Mouse (Mus musculus): ENCODE measurements around the gene Mfsd5.

Gene Mfsd5

GRCm38 (mm10) chr15:102282463-102283292 is 3.4 kb downstream of the Mfsd5 start:
- no peak for DNase-seq

DNA sequence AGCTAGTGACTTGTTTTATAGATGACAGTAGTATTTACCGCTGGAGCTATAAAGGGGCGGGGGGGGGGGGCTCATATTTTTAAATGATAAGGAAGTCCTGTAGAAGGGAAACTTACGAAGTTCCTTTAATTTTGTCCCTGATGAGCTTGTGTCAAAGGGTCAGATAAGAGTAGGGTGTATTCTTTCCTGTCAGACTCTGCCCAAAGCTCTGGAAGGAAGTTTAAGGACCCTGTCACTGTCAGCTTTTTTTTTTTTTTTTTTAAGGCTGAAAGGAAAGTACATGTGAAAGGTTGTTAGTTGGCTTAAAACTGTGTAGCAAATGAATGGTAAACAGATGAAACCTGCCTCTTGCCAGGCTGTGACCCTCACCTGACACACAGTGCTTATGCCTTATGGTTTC is 4.4 kb downstream of the Mfsd5 start:
- DNase-seq: no peak

- peak; percentile 56 for DNase-seq
Observed at GRCm38 (mm10) chr15:102287395-102287794, 8.1 kb downstream of the Mfsd5 start.

GRCm38 (mm10) chr15:102295633-102296367 is 16.5 kb downstream of the Mfsd5 start, which contains the start of gene Espl1:
Espl1 (plus strand) TSS chr15:102296266.
- peak; percentile 96 for DNase-seq

GRCm38 (mm10) chr15:102296368-102297006 is 17.2 kb downstream of the Mfsd5 start:
- no peak for DNase-seq

GRCm38 (mm10) chr15:102302542-102302941 is 23.3 kb downstream of the Mfsd5 start:
- DNase-seq: no peak

DNA sequence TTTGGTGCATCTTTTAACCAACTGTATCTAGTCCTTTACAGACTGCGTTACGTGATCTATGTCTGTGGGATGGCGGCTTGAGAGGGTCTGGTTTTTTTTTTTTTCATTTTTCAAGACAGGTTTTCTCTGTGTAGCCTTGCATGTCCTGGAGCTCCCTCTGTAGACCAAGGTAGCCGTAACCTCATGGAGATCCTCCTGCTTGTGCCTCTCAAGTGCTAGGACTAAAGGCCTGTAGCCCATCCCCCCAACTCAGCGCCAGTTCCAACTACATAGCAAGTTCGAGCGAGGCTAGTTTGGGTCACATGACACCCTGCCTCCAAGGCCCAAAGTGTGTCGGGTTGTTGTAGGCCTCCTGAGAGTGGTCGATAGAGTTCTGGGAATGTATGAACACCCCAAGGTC is 29.5 kb downstream of the Mfsd5 start:
- no peak for DNase-seq

GRCm38 (mm10) chr15:102310074-102310845 is 31.0 kb downstream of the Mfsd5 start:
- no peak for DNase-seq

DNA sequence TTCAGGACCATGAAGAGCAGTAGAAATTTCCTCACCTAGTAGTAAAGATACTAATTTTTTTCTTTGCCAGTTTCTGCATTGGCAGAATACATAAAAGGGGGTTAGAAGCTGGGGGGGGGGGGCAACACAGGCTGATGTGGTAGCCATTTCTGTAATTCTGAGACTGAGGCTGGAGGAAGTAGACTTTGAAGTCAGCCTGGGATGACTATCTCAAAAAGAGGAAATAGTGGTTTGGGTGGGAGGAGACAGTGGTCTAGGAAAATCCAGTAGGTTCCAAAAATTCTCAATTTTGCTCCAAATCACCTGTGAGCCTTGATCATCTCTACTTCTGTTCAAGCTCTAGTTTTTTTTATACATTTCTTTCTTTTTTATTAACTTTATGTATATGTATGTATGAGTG is 32.2 kb downstream of the Mfsd5 start:
- no peak for DNase-seq

DNA sequence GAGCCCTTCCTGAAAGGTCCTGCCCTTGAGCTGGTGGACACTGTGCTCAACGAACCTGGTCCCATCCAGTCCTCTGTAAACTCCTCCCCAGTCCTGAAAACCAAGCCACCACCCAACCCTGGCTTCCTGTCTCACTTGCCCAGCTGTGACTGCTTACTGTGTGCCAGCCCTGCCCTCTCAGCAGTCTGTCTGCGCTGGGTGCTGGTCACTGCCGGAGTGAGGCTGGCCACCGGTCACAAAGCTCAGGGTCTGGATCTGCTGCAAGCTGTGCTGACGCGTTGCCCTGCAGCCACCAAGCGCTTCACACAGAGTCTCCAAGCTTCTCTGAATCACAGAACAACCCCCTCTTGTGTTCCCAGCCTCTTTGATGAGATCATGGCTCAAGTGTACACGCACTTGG is 36.0 kb downstream of the Mfsd5 start:
- DNase-seq: no peak

DNA sequence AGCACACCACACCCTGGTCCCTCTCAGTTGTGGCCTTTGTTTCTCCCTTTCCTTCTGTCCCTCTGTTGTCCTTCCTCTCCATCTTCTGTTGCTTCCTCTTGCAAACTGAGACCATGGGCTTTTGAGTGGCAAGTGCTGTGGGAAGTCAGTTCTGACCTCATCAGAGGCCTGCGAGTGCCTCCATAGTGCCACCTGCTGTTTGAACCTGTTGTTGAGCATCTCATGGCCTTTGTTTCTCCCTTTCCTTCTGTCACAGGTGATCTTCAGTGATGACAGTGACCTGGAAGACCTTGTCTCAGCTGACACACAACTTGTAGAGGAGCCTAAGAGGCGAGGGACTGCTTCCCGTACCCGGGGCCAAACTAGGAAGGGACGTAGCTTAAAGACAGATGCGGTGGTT is 37.0 kb downstream of the Mfsd5 start:
- peak; percentile 71 for DNase-seq

GRCm38 (mm10) chr15:102324654-102325473 is 45.6 kb downstream of the Mfsd5 start:
- no peak for DNase-seq

DNA sequence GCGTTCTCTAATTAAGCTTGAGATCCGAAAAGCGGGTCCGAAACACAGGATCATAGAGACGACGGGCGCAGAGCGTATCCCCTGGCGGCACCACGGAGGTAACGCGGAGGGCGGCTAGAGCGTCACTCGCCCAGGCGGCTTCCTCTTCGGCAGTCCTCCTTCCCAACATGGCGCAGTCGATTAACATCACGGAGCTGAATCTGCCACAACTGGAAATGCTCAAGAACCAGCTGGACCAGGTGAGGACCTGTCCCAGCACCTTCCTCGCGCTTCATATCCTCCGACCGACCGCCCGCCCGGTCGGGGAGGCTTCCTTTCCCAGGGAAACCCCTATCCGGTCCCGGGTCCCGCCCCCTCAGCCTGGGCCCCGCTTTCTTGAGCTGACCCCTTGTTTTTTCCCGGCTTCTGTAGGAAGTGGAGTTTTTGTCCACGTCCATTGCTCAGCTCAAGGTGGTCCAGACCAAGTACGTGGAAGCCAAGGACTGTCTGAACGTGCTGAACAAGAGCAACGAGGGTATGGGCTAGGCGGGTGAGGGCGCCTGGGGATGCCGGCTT is 46.8 kb downstream of the Mfsd5 start, which contains the start of gene Pfdn5:
TSS of gene Pfdn5 (plus strand) at position 95 of the 555 bp plus-strand sequence.
- peak; percentile 89 for DNase-seq

DNA sequence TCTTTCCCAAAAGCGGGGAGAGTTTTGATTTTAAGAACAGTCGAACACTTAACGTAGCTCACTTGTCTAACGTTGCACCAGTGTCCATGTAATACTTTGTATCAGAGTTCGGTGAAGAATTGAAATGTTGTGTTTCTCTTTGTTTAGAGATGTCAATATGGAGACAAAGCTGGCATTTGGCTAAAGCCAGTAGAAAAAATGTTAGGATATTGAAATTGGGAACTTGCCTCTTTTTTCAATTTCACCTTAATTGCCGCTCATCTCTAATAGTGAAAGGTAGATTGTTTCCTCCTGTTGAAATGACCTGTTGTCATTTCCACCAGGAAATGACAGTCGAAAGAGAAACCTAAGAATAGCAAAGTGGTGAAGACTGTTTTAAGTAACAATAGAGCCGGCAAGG is 47.6 kb downstream of the Mfsd5 start:
- DNase-seq: no peak
